Mouse (Mus musculus): Measurements from ENCODE around the gene Ptger3. TPM values are rescaled to one million over a fixed set of nuclear protein-coding genes. Genes with fewer than 3 reads are reported as not detected.

The Ptger3 gene
- total RNA-seq, 2 experiments from 2014 or later = 0.89 TPM; not detected in 1

GRCm38 (mm10) chr3:157572011-157572410, 5.3 kb downstream of the Ptger3 start:
- Histone ChIP-seq H3K27ac (no peak overlapping the region), H3K4me3 (no peak overlapping the region)
- intact Hi-C loops (cut with DNase I) = no loop called here
- no peak for DNase-seq
- TF ChIP-seq CTCF (IDR thresholded peaks at IDR 0.05) = no peak

GRCm38 (mm10) chr3:157575441-157576342, 9.0 kb downstream of the Ptger3 start:
- H3K27ac ChIP-seq = no peak overlapping the region
- no peak for TF ChIP-seq CTCF (IDR thresholded peaks at IDR 0.05)
- DNase-seq = no peak
- intact Hi-C loops (cut with DNase I) = no loop called here
- no peak overlapping the region for H3K4me3 ChIP-seq

- H3K27ac ChIP-seq = no peak overlapping the region
- no peak for DNase-seq
- H3K4me3 ChIP-seq = no peak overlapping the region
- intact Hi-C loops (cut with DNase I) = no loop called here
- no peak for TF ChIP-seq CTCF (IDR thresholded peaks at IDR 0.05)
These were observed 9.6 kb downstream of the Ptger3 start for GRCm38 (mm10) chr3:157576343-157576722.

GRCm38 (mm10) chr3:157576862-157577261, 10.2 kb downstream of the Ptger3 start:
- Histone ChIP-seq H3K27ac (no peak overlapping the region), H3K4me3 (no peak overlapping the region)
- TF ChIP-seq CTCF (IDR thresholded peaks at IDR 0.05) = no peak
- DNase-seq = no peak
- intact Hi-C loops (cut with DNase I) = no loop called here

- Histone ChIP-seq H3K4me3 (no peak overlapping the region), H3K27ac (no peak overlapping the region)
- TF ChIP-seq CTCF (IDR thresholded peaks at IDR 0.05) = no peak
- intact Hi-C loops (cut with DNase I) = no loop called here
- no peak for DNase-seq
These were observed 11.9 kb downstream of the Ptger3 start for GRCm38 (mm10) chr3:157578469-157579170.

GRCm38 (mm10) chr3:157579376-157579775, 12.7 kb downstream of the Ptger3 start:
- no peak for DNase-seq
- Histone ChIP-seq H3K4me3 (no peak overlapping the region), H3K27ac (no peak overlapping the region)
- TF ChIP-seq CTCF (IDR thresholded peaks at IDR 0.05) = no peak
- intact Hi-C loops (cut with DNase I) = no loop called here

GRCm38 (mm10) chr3:157580299-157580698, 13.6 kb downstream of the Ptger3 start:
- intact Hi-C loops (cut with DNase I) = no loop called here
- H3K27ac ChIP-seq = no peak overlapping the region
- H3K4me3 ChIP-seq = no peak overlapping the region
- TF ChIP-seq CTCF (IDR thresholded peaks at IDR 0.05) = no peak
- no peak for DNase-seq

- no peak for TF ChIP-seq CTCF (IDR thresholded peaks at IDR 0.05)
- intact Hi-C loops (cut with DNase I) = no loop called here
- Histone ChIP-seq H3K27ac (no peak overlapping the region), H3K4me3 (no peak overlapping the region)
- no peak for DNase-seq
These were observed 15.1 kb downstream of the Ptger3 start for GRCm38 (mm10) chr3:157581755-157582154.

- intact Hi-C loops (cut with DNase I) = no loop called here
- Histone ChIP-seq H3K4me3 (no peak overlapping the region), H3K27ac (no peak overlapping the region)
- no peak for TF ChIP-seq CTCF (IDR thresholded peaks at IDR 0.05)
- DNase-seq = no peak
These were observed 16.1 kb downstream of the Ptger3 start for GRCm38 (mm10) chr3:157582626-157583405.

- no peak for TF ChIP-seq CTCF (IDR thresholded peaks at IDR 0.05)
- Histone ChIP-seq H3K27ac (no peak overlapping the region), H3K4me3 (no peak overlapping the region)
- DNase-seq = no peak
- intact Hi-C loops (cut with DNase I) = no loop called here
These were observed 31.2 kb downstream of the Ptger3 start for GRCm38 (mm10) chr3:157597837-157598379.

- intact Hi-C loops (cut with DNase I) = no loop called here
- no peak overlapping the region for H3K4me3 ChIP-seq
- H3K27ac ChIP-seq = no peak overlapping the region
- DNase-seq = no peak
- TF ChIP-seq CTCF (IDR thresholded peaks at IDR 0.05) = no peak
These were observed 38.2 kb downstream of the Ptger3 start for GRCm38 (mm10) chr3:157604684-157605410.

GRCm38 (mm10) chr3:157605411-157605740, 38.7 kb downstream of the Ptger3 start:
- DNase-seq = no peak
- H3K27ac ChIP-seq = no peak overlapping the region
- H3K4me3 ChIP-seq = no peak overlapping the region
- intact Hi-C loops (cut with DNase I) = no loop called here
- no peak for TF ChIP-seq CTCF (IDR thresholded peaks at IDR 0.05)
